Mouse (Mus musculus): ENCODE data around the gene Gemin5. TPM values are rescaled to one million over a fixed set of nuclear protein-coding genes. Genes with fewer than 3 reads are reported as not detected.

Gene Gemin5
- total and polyA plus RNA-seq, 3 experiments, result 66.7 to 89.6 (median 88.6) TPM

DNA sequence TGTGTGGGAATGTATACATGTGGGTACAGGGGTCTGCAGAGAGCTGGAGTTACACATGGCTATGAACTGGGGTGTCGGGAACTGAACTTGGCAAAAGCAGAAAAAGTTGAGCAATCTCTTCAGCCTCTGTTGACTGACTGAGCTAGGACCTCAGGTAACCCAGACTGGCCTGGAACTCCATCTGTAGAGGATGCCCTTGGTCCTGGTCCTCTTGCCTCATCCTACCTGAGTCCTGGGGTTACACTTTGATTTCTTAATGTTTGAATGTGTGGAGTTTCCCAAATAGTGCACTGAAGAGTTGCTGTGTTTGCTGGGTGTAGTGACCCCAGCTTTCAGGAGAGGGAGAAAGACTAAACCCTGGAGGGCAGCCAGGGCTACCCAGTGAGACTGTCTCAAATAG, 72.8 kb downstream of the Gemin5 start:
- no peak for DNase-seq (ENCODE audit: extremely low read depth)
- no peak overlapping the region for H3K9ac ChIP-seq (ENCODE audit: insufficient read depth, low read depth)
- H3K27ac ChIP-seq (ENCODE audit: insufficient read depth, low read depth), result no peak overlapping the region
- dilution Hi-C loops (cut with MboI; ENCODE audit: extremely low pct_ligation_motif_present, extremely low pct_unique_long_range_greater_than_20kb, low sequenced_read_pairs) (no loop called here), in situ Hi-C loops (cut with MboI; ENCODE audit: low pct_ligation_motif_present, low pct_unique_long_range_greater_than_20kb, low sequenced_read_pairs) (no loop called here)
- peaks cover 9 to 25% of the 10 kb centered on the region in 2 experiments for H3K4me1 ChIP-seq (ENCODE audit: control insufficient read depth in 1 of 2, insufficient read depth in 2 of 2)
- no peaks in the 10 kb centered on the region for H3K9me3 ChIP-seq (replicated peaks; ENCODE audit: low read length)
- no peak overlapping the region for H3K4me2 ChIP-seq (ENCODE audit: insufficient read depth, low read depth, poor library complexity, severe bottlenecking)
- H3K36me3 ChIP-seq (replicated peaks in 1 of 2; ENCODE audit: control insufficient read depth in 1 of 2, insufficient read depth in 1 of 2, low read length in 1 of 2), result no peaks in the 10 kb centered on the region
- TF ChIP-seq JUN (IDR thresholded peaks at IDR 0.05; ENCODE audit: insufficient read depth, low read depth, low read length), result no peak
- no peak for TF ChIP-seq USF2 (conservative IDR thresholded peaks at IDR 0.05; ENCODE audit: low read depth, low read length)
- TF ChIP-seq ZMIZ1 (IDR thresholded peaks at IDR 0.05; ENCODE audit: low read depth, low read length), result no peak
- no peak for TF ChIP-seq BHLHE40 (IDR thresholded peaks at IDR 0.05; ENCODE audit: low read depth, low read length)
- no peak overlapping the region for H3K4me3 ChIP-seq (replicated peaks in 1 of 3; ENCODE audit: low read depth in 2 of 3, low read length in 2 of 3, poor library complexity in 1 of 3)
- no peaks in the 10 kb centered on the region for H3K27me3 ChIP-seq (replicated peaks)
- no peaks in the 10 kb centered on the region for H3K79me2 ChIP-seq (replicated peaks; ENCODE audit: control insufficient read depth, extremely low read depth, insufficient read depth, poor library complexity, severe bottlenecking)

DNA sequence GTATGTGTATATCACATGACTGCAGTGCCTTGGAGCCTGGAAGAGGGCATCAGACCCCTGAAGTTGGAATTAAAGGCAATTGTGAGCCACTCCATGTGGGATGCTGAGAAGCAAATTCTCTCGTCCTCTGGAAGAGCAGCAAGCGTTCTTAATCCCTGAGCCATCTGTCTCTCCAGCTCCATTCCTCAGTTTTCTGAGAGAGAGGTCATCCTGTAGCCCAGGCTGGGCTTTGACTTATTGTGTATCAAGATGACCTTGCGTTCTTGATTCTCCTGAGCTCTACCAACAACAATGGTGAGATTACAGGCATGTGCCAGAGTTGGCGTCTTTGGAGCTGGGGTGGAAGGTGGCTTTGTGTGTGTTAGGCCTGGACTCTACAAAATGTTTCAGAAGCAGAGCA, 73.6 kb downstream of the Gemin5 start:
- no peaks in the 10 kb centered on the region for H3K27me3 ChIP-seq (replicated peaks)
- no peak overlapping the region for H3K9ac ChIP-seq (ENCODE audit: insufficient read depth, low read depth)
- H3K4me1 ChIP-seq (ENCODE audit: control insufficient read depth in 1 of 2, insufficient read depth in 2 of 2), result peaks cover 9 to 25% of the 10 kb centered on the region in 2 experiments
- dilution Hi-C loops (cut with MboI; ENCODE audit: extremely low pct_ligation_motif_present, extremely low pct_unique_long_range_greater_than_20kb, low sequenced_read_pairs) (no loop called here), in situ Hi-C loops (cut with MboI; ENCODE audit: low pct_ligation_motif_present, low pct_unique_long_range_greater_than_20kb, low sequenced_read_pairs) (no loop called here)
- H3K4me2 ChIP-seq (ENCODE audit: insufficient read depth, low read depth, poor library complexity, severe bottlenecking), result no peak overlapping the region
- no peaks in the 10 kb centered on the region for H3K9me3 ChIP-seq (replicated peaks; ENCODE audit: low read length)
- no peaks in the 10 kb centered on the region for H3K36me3 ChIP-seq (replicated peaks in 1 of 2; ENCODE audit: control insufficient read depth in 1 of 2, insufficient read depth in 1 of 2, low read length in 1 of 2)
- no peak for DNase-seq (ENCODE audit: extremely low read depth)
- H3K79me2 ChIP-seq (replicated peaks; ENCODE audit: control insufficient read depth, extremely low read depth, insufficient read depth, poor library complexity, severe bottlenecking), result no peaks in the 10 kb centered on the region
- no peak overlapping the region for H3K4me3 ChIP-seq (replicated peaks in 1 of 3; ENCODE audit: low read depth in 2 of 3, low read length in 2 of 3, poor library complexity in 1 of 3)
- TF ChIP-seq CHD1 (IDR thresholded peaks at IDR 0.05; ENCODE audit: low read depth, low read length) (no peak), UBTF (IDR thresholded peaks at IDR 0.05; ENCODE audit: low read depth, low read length) (no peak), MXI1 (IDR thresholded peaks at IDR 0.05; ENCODE audit: low read depth, low read length) (no peak)
- H3K27ac ChIP-seq (ENCODE audit: insufficient read depth, low read depth), result no peak overlapping the region

DNA sequence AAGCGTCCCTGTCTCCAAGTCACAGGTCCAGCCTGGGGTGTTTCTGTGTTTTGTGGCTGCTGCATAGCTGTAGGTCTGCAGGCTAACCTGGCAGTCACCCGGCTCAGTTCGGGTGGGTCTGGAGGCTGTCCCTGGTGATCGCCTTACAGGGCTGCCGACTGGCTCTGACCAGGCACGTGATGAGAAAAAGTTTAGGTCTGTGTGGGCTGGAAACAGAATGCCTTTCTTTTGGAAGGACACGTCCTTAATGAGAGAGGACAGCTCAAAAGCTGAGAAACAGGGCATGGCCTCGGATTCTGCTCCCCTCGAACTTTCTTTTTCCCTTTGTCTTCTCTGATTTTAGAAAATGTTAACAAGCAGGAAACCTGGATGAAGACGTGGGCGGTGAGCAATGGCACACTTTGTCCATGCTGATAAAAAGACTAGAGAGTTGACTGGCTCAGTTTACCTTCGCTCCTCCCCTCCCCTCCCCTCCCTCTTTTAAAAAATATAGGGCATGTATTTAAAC, 75.3 kb downstream of the Gemin5 start, which contains the start of gene Gm12248:
Gene Gm12248, minus strand, starts transcription at position 114 of the 508 bp plus-strand sequence.
- no peak for DNase-seq (ENCODE audit: extremely low read depth)
- Histone ChIP-seq H3K27ac (ENCODE audit: insufficient read depth, low read depth) (no peak within 1 kb of the TSS), H3K4me3 (replicated peaks in 1 of 3; ENCODE audit: low read depth in 2 of 3, low read length in 2 of 3, poor library complexity in 1 of 3) (no peak within 1 kb of the TSS), H3K4me2 (ENCODE audit: insufficient read depth, low read depth, poor library complexity, severe bottlenecking) (no peak within 1 kb of the TSS), H3K27me3 (replicated peaks) (no peaks in the 10 kb centered on the region), H3K9me3 (replicated peaks; ENCODE audit: low read length) (no peaks in the 10 kb centered on the region), H3K9ac (ENCODE audit: insufficient read depth, low read depth) (no peak within 1 kb of the TSS), H3K79me2 (replicated peaks; ENCODE audit: control insufficient read depth, extremely low read depth, insufficient read depth, poor library complexity, severe bottlenecking) (no peaks in the 10 kb centered on the region), H3K4me1 (ENCODE audit: control insufficient read depth in 1 of 2, insufficient read depth in 2 of 2) (peaks cover 9 to 25% of the 10 kb centered on the region in 2 experiments), H3K36me3 (replicated peaks in 1 of 2; ENCODE audit: control insufficient read depth in 1 of 2, insufficient read depth in 1 of 2, low read length in 1 of 2) (no peaks in the 10 kb centered on the region)
- dilution Hi-C loops (cut with MboI; ENCODE audit: extremely low pct_ligation_motif_present, extremely low pct_unique_long_range_greater_than_20kb, low sequenced_read_pairs) (no loop called here), in situ Hi-C loops (cut with MboI; ENCODE audit: low pct_ligation_motif_present, low pct_unique_long_range_greater_than_20kb, low sequenced_read_pairs) (no loop called here)
- no peak for TF ChIP-seq ETS1 (conservative IDR thresholded peaks at IDR 0.05; ENCODE audit: low read depth, low read length)
- no peak for TF ChIP-seq TBP (conservative IDR thresholded peaks at IDR 0.05; ENCODE audit: low read depth, low read length)
- TF ChIP-seq ZKSCAN1 (IDR thresholded peaks at IDR 0.05; ENCODE audit: borderline replicate concordance, low read depth, low read length), result no peak
- TF ChIP-seq HCFC1 (IDR thresholded peaks at IDR 0.05; ENCODE audit: low read depth, low read length), result no peak
- no peak for TF ChIP-seq CHD1 (IDR thresholded peaks at IDR 0.05; ENCODE audit: low read depth, low read length)
- peak; percentile 41; the same call in 1 of the 2 replicates for TF ChIP-seq BHLHE40 (IDR thresholded peaks at IDR 0.05; ENCODE audit: low read depth, low read length)

All from CH12.LX (cell line).